In genomic region chr12:111242346-111242745, GRCm38 (mm10) we compare ENCODE assay signal across 21 mouse cellular contexts. TPM values are rescaled to one million over a fixed set of nuclear protein-coding genes. Genes with fewer than 3 reads are reported as not detected.
"Had no signal": no experiment of that assay in that cellular context is flagged by ENCODE, and none has a peak within 500 bp of the region (broad histone marks: within the 10 kb centered on the region; RNA-seq: fewer than 3 reads in every experiment).

No protein-coding gene starts in this region.

- H3K27me3 ChIP-seq: neural tube, embryonic 15.5 days; stomach, embryonic 15.5 days had no signal

- H3K4me3 ChIP-seq: neural tube, embryonic 15.5 days; stomach, embryonic 15.5 days had no signal

- H3K27ac ChIP-seq: neural tube, embryonic 15.5 days; stomach, embryonic 15.5 days; stomach, postnatal 0 days had no signal

- H3K4me1 ChIP-seq: stomach, embryonic 15.5 days had no signal

- DNase-seq: retina, postnatal 1 day; right cerebral cortex, adult 18-20 months; right cerebral cortex, postnatal 14 days; right cerebral cortex, postnatal 25 days; right cerebral cortex, postnatal 4 days; spleen, adult 18-20 months; thymus, adult 18-20 months; thymus, adult 2 months; thymus, postnatal 14 days; thymus, postnatal 25 days; thymus, postnatal 36 days; thymus, postnatal 4 days had no signal

RNA-seq across cellular contexts. Expression of gene Amn, which starts 28.5 kb away (rescaled TPM):
- polyA plus RNA-seq: stomach, embryonic 14.5 days had no signal

RNA-seq across cellular contexts. Expression of gene 4930595D18Rik, which starts 58.1 kb away (rescaled TPM):
- polyA plus RNA-seq: neural tube, embryonic 14.5 days; neural tube, embryonic 15.5 days; small intestine, adult 2 months; spleen, adult 2 months; stomach, embryonic 14.5 days; stomach, embryonic 15.5 days; stomach, embryonic 16.5 days; stomach, postnatal 0 days; thymus, adult 2 months; urinary bladder, adult 2 months had no signal
